Mouse (Mus musculus) hindbrain, embryonic 11.5 days (tissue): ENCODE measurements around the gene B2m. TPM values are rescaled to one million over a fixed set of nuclear protein-coding genes. Genes with fewer than 3 reads are reported as not detected.
"Not testable (repeated sequence)": the region's sequence is repeated elsewhere in the genome, so short reads cannot be mapped to it uniquely, and the experiment has no call there.

ENCODE experiments used
- ATAC-seq: fragments of 200-750 bp; cut with Nextera tagmentation; 2 replicates; pipeline ENCODE4 v1.8.0; 2017; ENCODE audit warnings: mild to moderate bottlenecking, moderate TSS enrichment, moderate library complexity; ENCODE audit not compliant: low FRiP score
- DNase-seq: peaks from one replicate; pipeline ENCODE4 v3.0.0-alpha.2; 2015; ENCODE audit warnings: low spot score
- H3K27ac ChIP-seq: fragments of 300-500 bp; sonication (generic); 2 replicates; pipeline ENCODE4 v1.5.1; 2014; ENCODE audit warnings: mild to moderate bottlenecking, low read depth, low read length
- H3K27me3 ChIP-seq: fragments of 300-500 bp; sonication (generic); 2 replicates; pipeline ENCODE4 v1.6.1; 2014; ENCODE audit warnings: mild to moderate bottlenecking, low read length, moderate library complexity, mixed read lengths; ENCODE audit not compliant: control insufficient read depth, insufficient read depth
- H3K36me3 ChIP-seq: fragments of 300-500 bp; sonication (generic); 2 replicates; pipeline ENCODE4 v1.6.1; 2014; ENCODE audit warnings: mild to moderate bottlenecking, low read length, moderate library complexity, mixed read lengths; ENCODE audit not compliant: control insufficient read depth, insufficient read depth
- H3K4me1 ChIP-seq: fragments of 300-500 bp; sonication (generic); replicated peaks from 2 replicates; pipeline ENCODE4 v1.6.1; 2014; ENCODE audit warnings: low read length, mixed read lengths; ENCODE audit not compliant: control insufficient read depth, insufficient read depth
- H3K4me2 ChIP-seq: fragments of 300-500 bp; sonication (generic); replicated peaks from 2 replicates; pipeline ENCODE4 v1.6.1; 2014; ENCODE audit warnings: mild to moderate bottlenecking, low read depth, low read length
- H3K4me3 ChIP-seq: fragments of 300-500 bp; sonication (generic); 2 replicates; pipeline ENCODE4 v1.5.1; 2014; ENCODE audit warnings: low read depth, low read length
- H3K9ac ChIP-seq: fragments of 300-500 bp; sonication (generic); 2 replicates; pipeline ENCODE4 v1.6.1; 2014; ENCODE audit warnings: low read depth, low read length
- H3K9me3 ChIP-seq: fragments of 300-500 bp; sonication (generic); 2 replicates; pipeline ENCODE4 v1.6.1; 2016; ENCODE audit warnings: low read length; ENCODE audit not compliant: control insufficient read depth
- whole genome bisulfite sequencing: fragments of 180-500 bp; shearing (Covaris S2); extraction: QIAGEN DNeasy Blood & Tissue Kit; methylation state at CpG from one replicate; pipeline ENCODE4 v1.1.7; 2014; 5-methylcytosine and 5-hydroxymethylcytosine counted together
- polyA plus RNA-seq: library from polyadenylated mRNA; unstranded; fragments of >200 nt; fragmentation: Nextera tagmentation; extraction: Ambion mirVana; gene quantifications from 2 replicates; pipeline ENCODE4 v1.2.1, GENCODE M21; 2014

Gene B2m
- polyA plus RNA-seq = 134 and 151 TPM in 2 replicates

- Histone ChIP-seq H3K36me3 (no peaks in the 10 kb centered on the region), H3K4me2 (peak within 1 kb of the TSS; percentile 66), H3K4me3 (peak within 1 kb of the TSS; percentile 51), H3K4me1 (no peaks in the 10 kb centered on the region), H3K9me3 (no peaks in the 10 kb centered on the region), H3K27me3 (no peaks in the 10 kb centered on the region), H3K27ac (no peak within 1 kb of the TSS), H3K9ac (peak within 1 kb of the TSS; percentile 61)
- under 1% methylated on average over 40 of the region's 40 CpGs for WGBS
- DNase-seq = peak; percentile 96
- ATAC-seq = peak; percentile 98
Measured at GRCm38 (mm10) chr2:122147508-122148241, at the start of gene B2m. Gene B2m, plus strand, starts transcription at chr2:122147686.

- H3K9me3 ChIP-seq, H3K4me2 ChIP-seq, H3K36me3 ChIP-seq, H3K27me3 ChIP-seq, H3K4me3 ChIP-seq, ATAC-seq, H3K4me1 ChIP-seq, H3K9ac ChIP-seq, H3K27ac ChIP-seq, DNase-seq: not testable (repeated sequence)
- WGBS = 83% methylated on average over 5 of the region's 5 CpGs
Measured at GRCm38 (mm10) chr2:122097686-122098085, 49.8 kb upstream of the B2m start.

- Histone ChIP-seq H3K27me3 (no peaks in the 10 kb centered on the region), H3K4me2 (no peak overlapping the region), H3K27ac (no peak overlapping the region), H3K9ac (no peak overlapping the region), H3K36me3 (no peaks in the 10 kb centered on the region), H3K4me3 (no peak overlapping the region), H3K9me3 (no peaks in the 10 kb centered on the region), H3K4me1 (no peaks in the 10 kb centered on the region)
- no peak for ATAC-seq
- DNase-seq = no peak
Measured at GRCm38 (mm10) chr2:122102070-122102469, 45.4 kb upstream of the B2m start.

GRCm38 (mm10) chr2:122108101-122108500, 39.4 kb upstream of the B2m start:
- WGBS = 87% methylated on average over 14 of the region's 14 CpGs
- no peak overlapping the region for H3K27ac ChIP-seq
- H3K9ac ChIP-seq = no peak overlapping the region
- no peaks in the 10 kb centered on the region for H3K27me3 ChIP-seq
- no peak overlapping the region for H3K4me3 ChIP-seq
- DNase-seq (no peak), ATAC-seq (no peak)
- H3K9me3 ChIP-seq = no peaks in the 10 kb centered on the region
- H3K4me1 ChIP-seq = no peaks in the 10 kb centered on the region
- H3K36me3 ChIP-seq = no peaks in the 10 kb centered on the region
- H3K4me2 ChIP-seq = no peak overlapping the region

GRCm38 (mm10) chr2:122109714-122110113, 37.8 kb upstream of the B2m start:
- H3K4me1 ChIP-seq = no peaks in the 10 kb centered on the region
- H3K9ac ChIP-seq = no peak overlapping the region
- no peaks in the 10 kb centered on the region for H3K9me3 ChIP-seq
- H3K27me3 ChIP-seq = no peaks in the 10 kb centered on the region
- no peak overlapping the region for H3K4me2 ChIP-seq
- no peak overlapping the region for H3K27ac ChIP-seq
- H3K4me3 ChIP-seq = no peak overlapping the region
- 93% methylated on average over 4 of the region's 4 CpGs for WGBS
- DNase-seq = no peak
- no peaks in the 10 kb centered on the region for H3K36me3 ChIP-seq
- ATAC-seq = no peak

GRCm38 (mm10) chr2:122116888-122117287, 30.6 kb upstream of the B2m start:
- no peak for ATAC-seq
- Histone ChIP-seq H3K9me3 (no peaks in the 10 kb centered on the region), H3K4me3 (no peak overlapping the region), H3K27me3 (no peaks in the 10 kb centered on the region), H3K27ac (no peak overlapping the region), H3K4me1 (no peaks in the 10 kb centered on the region), H3K36me3 (no peaks in the 10 kb centered on the region), H3K9ac (no peak overlapping the region), H3K4me2 (no peak overlapping the region)
- no peak for DNase-seq
- WGBS = 100% methylated on average over 2 of the region's 2 CpGs

GRCm38 (mm10) chr2:122117961-122118958, 29.2 kb upstream of the B2m start, which contains the start of gene Spg11:
Gene Spg11, minus strand, starts transcription at chr2:122118386.
- Histone ChIP-seq H3K36me3 (no peaks in the 10 kb centered on the region), H3K27ac (peak within 1 kb of the TSS; percentile 93), H3K4me2 (peak within 1 kb of the TSS; percentile 59), H3K27me3 (no peaks in the 10 kb centered on the region), H3K9ac (peak within 1 kb of the TSS; percentile 89), H3K4me3 (peak within 1 kb of the TSS; percentile 73), H3K4me1 (no peaks in the 10 kb centered on the region), H3K9me3 (no peaks in the 10 kb centered on the region)
- DNase-seq (peak; percentile 96), ATAC-seq (peak; percentile 100)
- WGBS = under 1% methylated on average over 47 of the region's 47 CpGs

- ATAC-seq = no peak
- H3K36me3 ChIP-seq = no peaks in the 10 kb centered on the region
- H3K27ac ChIP-seq = no peak overlapping the region
- no peaks in the 10 kb centered on the region for H3K4me1 ChIP-seq
- WGBS = 53% methylated on average over 12 of the region's 12 CpGs
- no peak overlapping the region for H3K4me2 ChIP-seq
- no peak overlapping the region for H3K9ac ChIP-seq
- no peaks in the 10 kb centered on the region for H3K27me3 ChIP-seq
- no peaks in the 10 kb centered on the region for H3K9me3 ChIP-seq
- H3K4me3 ChIP-seq = no peak overlapping the region
- DNase-seq = no peak
Measured at GRCm38 (mm10) chr2:122125680-122126572, 21.6 kb upstream of the B2m start.
